In the genomic region with DNA sequence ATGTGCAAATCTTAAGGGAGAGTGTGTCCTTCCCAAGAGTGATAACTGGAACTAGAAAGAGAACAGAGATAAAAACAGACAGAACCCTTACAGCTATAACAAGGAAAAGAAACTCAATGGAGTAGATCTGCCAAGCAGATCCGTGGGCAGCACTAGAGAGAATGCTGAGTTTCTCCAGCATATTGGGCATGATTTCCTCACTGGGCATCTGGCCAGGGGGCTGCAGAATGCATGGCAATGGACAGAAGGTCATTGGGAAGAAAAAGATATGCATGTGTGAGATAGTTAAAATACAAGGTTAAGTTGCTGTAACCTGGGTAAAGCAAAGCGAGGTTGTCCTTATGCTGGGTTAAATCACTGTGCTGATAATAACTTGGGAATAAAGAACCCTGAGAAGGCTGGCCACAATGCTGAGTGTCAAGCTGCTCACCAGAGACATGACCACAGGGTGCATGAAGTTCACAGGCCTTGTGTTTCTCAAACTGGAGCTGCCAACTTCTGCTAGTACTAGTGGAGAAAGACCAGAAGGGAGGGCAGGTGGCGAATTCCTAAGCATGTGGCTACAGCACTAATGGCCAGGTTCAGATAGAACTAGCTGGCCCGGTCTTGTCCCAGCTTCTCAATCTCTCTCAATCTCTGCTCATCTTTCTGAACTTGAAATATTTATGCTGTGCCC, we compare ENCODE assay signal across 14 mouse cellular contexts. TPM values are rescaled to one million over a fixed set of nuclear protein-coding genes. Genes with fewer than 3 reads are reported as not detected.
A peak's percentile ranks its signal among the peaks of the same experiment; 100 is the strongest.
DNase-seq lines count a peak whose midpoint lies in the region; ATAC-seq lines count a peak whose summit lies in the region.
"Had no signal": no experiment of that assay in that cellular context is flagged by ENCODE, and none has a peak within 500 bp of the region (broad histone marks: within the 10 kb centered on the region; RNA-seq: fewer than 3 reads in every experiment).

No protein-coding gene starts in this region.

- H3K4me1 ChIP-seq in hindbrain, embryonic 15.5 days (replicated peaks) = peaks cover 56% of the 10 kb centered on the region
- peaks cover 26% of the 10 kb centered on the region for H3K4me1 ChIP-seq in hindbrain, embryonic 12.5 days

- WGBS in hindbrain, embryonic 15.5 days = 81% methylated on average over 4 of the region's 4 CpGs
- 87% methylated on average over 4 of the region's 4 CpGs for WGBS in hindbrain, embryonic 12.5 days

- H3K27ac ChIP-seq in hindbrain, embryonic 15.5 days (replicated peaks) = no peak overlapping the region
- no peak overlapping the region for H3K27ac ChIP-seq in hindbrain, embryonic 12.5 days
- H3K27ac ChIP-seq: embryonic facial prominence, embryonic 13.5 days; heart, embryonic 10.5 days; limb, embryonic 15.5 days; midbrain, embryonic 12.5 days had no signal

- H3K4me2 ChIP-seq in hindbrain, embryonic 15.5 days = peak overlapping the region; percentile 77; the same call in 1 of the 2 replicates
- no peak overlapping the region for H3K4me2 ChIP-seq in hindbrain, embryonic 12.5 days (replicated peaks)
- H3K4me2 ChIP-seq: embryonic facial prominence, embryonic 13.5 days; limb, embryonic 15.5 days had no signal

- H3K36me3 ChIP-seq in hindbrain, embryonic 15.5 days = no peaks in the 10 kb centered on the region
- no peaks in the 10 kb centered on the region for H3K36me3 ChIP-seq in hindbrain, embryonic 12.5 days
- H3K36me3 ChIP-seq: embryonic facial prominence, embryonic 13.5 days; heart, embryonic 10.5 days; limb, embryonic 15.5 days; midbrain, embryonic 12.5 days had no signal

- no peak overlapping the region for H3K4me3 ChIP-seq in hindbrain, embryonic 15.5 days
- H3K4me3 ChIP-seq in hindbrain, embryonic 12.5 days = no peak overlapping the region
- H3K4me3 ChIP-seq: embryonic facial prominence, embryonic 13.5 days; heart, embryonic 10.5 days; limb, embryonic 15.5 days; midbrain, embryonic 12.5 days had no signal

- peak; percentile 31 for DNase-seq in right cerebral cortex, postnatal 14 days
- no peak for DNase-seq in right cerebral cortex, postnatal 36 days (ENCODE audit: low spot score in 2 of 2)
- peak; percentile 83 to 92 for DNase-seq in cerebellum, adult 18-20 months
- DNase-seq in lung, postnatal 4 days = no peak
- DNase-seq: gastrocnemius, postnatal 25 days; lung, adult 18-20 months; lung, postnatal 36 days had no signal

- ATAC-seq in hindbrain, embryonic 15.5 days (ENCODE audit: low FRiP score, low read depth) = no peak
- ATAC-seq in hindbrain, embryonic 12.5 days (ENCODE audit: low FRiP score) = no peak
- no peak for ATAC-seq in activated CD4-positive, CD25-positive, alpha-beta regulatory T cell, adult 4 months

- no peak overlapping the region for H3K9ac ChIP-seq in hindbrain, embryonic 15.5 days
- H3K9ac ChIP-seq in hindbrain, embryonic 12.5 days = no peak overlapping the region
- H3K9ac ChIP-seq: embryonic facial prominence, embryonic 13.5 days; limb, embryonic 15.5 days; midbrain, embryonic 12.5 days had no signal

- no peaks in the 10 kb centered on the region for H3K9me3 ChIP-seq in hindbrain, embryonic 15.5 days
- H3K9me3 ChIP-seq in hindbrain, embryonic 12.5 days (replicated peaks) = no peaks in the 10 kb centered on the region
- H3K9me3 ChIP-seq: embryonic facial prominence, embryonic 13.5 days; heart, embryonic 10.5 days; limb, embryonic 15.5 days; midbrain, embryonic 12.5 days had no signal

- H3K27me3 ChIP-seq in hindbrain, embryonic 15.5 days = no peaks in the 10 kb centered on the region
- H3K27me3 ChIP-seq in hindbrain, embryonic 12.5 days = no peaks in the 10 kb centered on the region
- H3K27me3 ChIP-seq: midbrain, embryonic 12.5 days had no signal

RNA-seq across cellular contexts. Expression of a gene that starts 3.2 kb away (rescaled TPM):
- 81.5 and 84.8 TPM in 2 replicates for polyA plus RNA-seq in hindbrain, embryonic 15.5 days (2015; fragmentation: Nextera tagmentation; extraction: Ambion mirVana)
- 20.1 and 25.7 TPM in 2 replicates for polyA plus RNA-seq in hindbrain, embryonic 12.5 days (2016; fragmentation: Nextera tagmentation; extraction: Ambion mirVana)
- polyA plus RNA-seq in activated CD4-positive, CD25-positive, alpha-beta regulatory T cell, adult 4 months (2017; shearing (Covaris generic)) = not detected

RNA-seq across cellular contexts. Expression of a gene that starts 13.6 kb away (rescaled TPM):
- 0.83 and 2.0 TPM in 2 replicates for polyA plus RNA-seq in hindbrain, embryonic 15.5 days (2015; fragmentation: Nextera tagmentation; extraction: Ambion mirVana)
- 3.2 and 3.9 TPM in 2 replicates for polyA plus RNA-seq in hindbrain, embryonic 12.5 days (2016; fragmentation: Nextera tagmentation; extraction: Ambion mirVana)
- polyA plus RNA-seq in activated CD4-positive, CD25-positive, alpha-beta regulatory T cell, adult 4 months (2017; shearing (Covaris generic)) = 10 to 100 TPM; 40.0 to 50.8 TPM

RNA-seq across cellular contexts. Expression of a gene that starts 30.7 kb away (rescaled TPM):
- 18.6 and 19.9 TPM in 2 replicates for polyA plus RNA-seq in hindbrain, embryonic 15.5 days (2015; fragmentation: Nextera tagmentation; extraction: Ambion mirVana)
- 7.8 and 9.3 TPM in 2 replicates for polyA plus RNA-seq in hindbrain, embryonic 12.5 days (2016; fragmentation: Nextera tagmentation; extraction: Ambion mirVana)
- not detected for polyA plus RNA-seq in activated CD4-positive, CD25-positive, alpha-beta regulatory T cell, adult 4 months (2017; shearing (Covaris generic))

Comparison
In these comparisons a context has a peak if more than half of its experiments do, and no peak if none do; other contexts are left out.
1. DNase-seq: peak in right cerebral cortex, postnatal 14 days (single experiment) and cerebellum, adult 18-20 months (2 of 2); none in right cerebral cortex, postnatal 36 days (0 of 2) and lung, postnatal 4 days (0 of 2).
2. RNA of a gene that starts 3.2 kb away (polyA plus RNA-seq): 81.5 to 84.8 TPM in hindbrain, embryonic 15.5 days and 20.1 to 25.7 TPM in hindbrain, embryonic 12.5 days; not detected in activated CD4-positive, CD25-positive, alpha-beta regulatory T cell, adult 4 months; every median in the first group is over 10 times any median in the second.